Mouse (Mus musculus) liver (tissue): ENCODE data around the gene Ccdc146.

Source experiments
- DNase-seq: peaks from one replicate; pipeline ENCODE4 v3.0.0-alpha.2; 2020; ENCODE audit warnings: mixed read lengths

Ccdc146 gene

GRCm38 (mm10) chr5:21263202-21264055 is 161.0 kb downstream of the Ccdc146 start:
- no peak for DNase-seq

GRCm38 (mm10) chr5:21261202-21261844 is 163.2 kb downstream of the Ccdc146 start:
- no peak for DNase-seq

- DNase-seq: no peak
Observed at GRCm38 (mm10) chr5:21260746-21261145, 163.7 kb downstream of the Ccdc146 start.

- DNase-seq: no peak
Observed at GRCm38 (mm10) chr5:21257806-21258205, 166.7 kb downstream of the Ccdc146 start.

GRCm38 (mm10) chr5:21257126-21257525 is 167.4 kb downstream of the Ccdc146 start:
- peak; percentile 12 for DNase-seq

- no peak for DNase-seq
Observed at GRCm38 (mm10) chr5:21255551-21256132, 168.8 kb downstream of the Ccdc146 start.

GRCm38 (mm10) chr5:21254731-21255525 is 169.5 kb downstream of the Ccdc146 start:
- no peak for DNase-seq

- DNase-seq: no peak
Observed at GRCm38 (mm10) chr5:21248834-21249233, 175.6 kb downstream of the Ccdc146 start.

GRCm38 (mm10) chr5:21247916-21248315 is 176.6 kb downstream of the Ccdc146 start:
- DNase-seq: no peak

- no peak for DNase-seq
Observed at GRCm38 (mm10) chr5:21246794-21247193, 177.7 kb downstream of the Ccdc146 start.

- no peak for DNase-seq
Observed at GRCm38 (mm10) chr5:21245241-21245640, 179.2 kb downstream of the Ccdc146 start.

GRCm38 (mm10) chr5:21244575-21244974 is 179.9 kb downstream of the Ccdc146 start:
- no peak for DNase-seq
